Mouse (Mus musculus) liver, postnatal 0 days (tissue): ENCODE measurements at regions not wholly inside any gene's neighbourhood (a gene's known extent, or its start where the extent isn't known, plus 50 kb on each side); places are given as distances from the start of the nearest gene placed in this dataset.

Experiments used
- CTCF ChIP-seq: sonication (generic); IDR thresholded peaks from 2 replicates; pipeline ENCODE4 v1.5.1; 2016; ENCODE audit warnings: antibody characterized with exemption, low read depth
- EP300 ChIP-seq: IDR thresholded peaks from 2 replicates; pipeline ENCODE4 v1.6.1; 2016; ENCODE audit warnings: antibody characterized with exemption, low read depth, mild to moderate bottlenecking

GRCm38 (mm10) chr11:63767631-63768250 lies 154.3 kb downstream of the Hs3st3b1 start:
- TF ChIP-seq CTCF (no peak), EP300 (0 out of 2 replicates have a peak, but pooled peaks have one; percentile 14)
